Mouse (Mus musculus) common myeloid progenitor, adult 5-6 weeks (primary cell): ENCODE measurements around the gene Tmem132d. TPM values are rescaled to one million over a fixed set of nuclear protein-coding genes. Genes with fewer than 3 reads are reported as not detected.
"Not testable (repeated sequence)": the region's sequence is repeated elsewhere in the genome, so short reads cannot be mapped to it uniquely, and the experiment has no call there.

Experiments
- ATAC-seq: replicated peaks from 2 replicates; pipeline ENCODE4 v1.8.0; 2016; ENCODE audit warnings: low read depth, mild to moderate bottlenecking, moderate TSS enrichment, inconsistent platforms; ENCODE audit not compliant: poor library complexity, severe bottlenecking
- total RNA-seq: library from RNA; stranded (forward); fragments of 200-1000, 187-1606 nt; gene quantifications from 2 replicates; pipeline ENCODE4 v1.2.3, GENCODE M21; 2017

The Tmem132d gene
- total RNA-seq, 1 experiment from 2014 or later: not detected

DNA sequence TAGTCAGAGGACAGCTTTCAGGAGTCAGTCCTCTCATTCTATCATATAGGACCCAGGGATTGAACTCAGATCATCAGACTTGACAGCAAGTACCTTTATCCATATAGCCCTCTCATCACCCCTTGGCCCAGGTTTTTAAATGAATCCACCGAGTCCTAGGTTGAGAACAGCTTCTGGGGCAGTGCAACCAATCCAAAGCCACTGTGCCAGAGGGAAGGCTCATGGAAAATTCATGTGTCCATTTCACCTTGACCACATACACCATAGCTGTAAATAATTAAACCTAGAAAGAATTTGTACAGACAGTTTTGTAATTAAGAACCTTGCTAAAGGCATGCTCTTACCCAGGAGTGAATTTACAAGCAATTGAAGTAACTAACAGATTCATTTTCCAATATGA is 580.6 kb downstream of the Tmem132d start:
- ATAC-seq: no peak

DNA sequence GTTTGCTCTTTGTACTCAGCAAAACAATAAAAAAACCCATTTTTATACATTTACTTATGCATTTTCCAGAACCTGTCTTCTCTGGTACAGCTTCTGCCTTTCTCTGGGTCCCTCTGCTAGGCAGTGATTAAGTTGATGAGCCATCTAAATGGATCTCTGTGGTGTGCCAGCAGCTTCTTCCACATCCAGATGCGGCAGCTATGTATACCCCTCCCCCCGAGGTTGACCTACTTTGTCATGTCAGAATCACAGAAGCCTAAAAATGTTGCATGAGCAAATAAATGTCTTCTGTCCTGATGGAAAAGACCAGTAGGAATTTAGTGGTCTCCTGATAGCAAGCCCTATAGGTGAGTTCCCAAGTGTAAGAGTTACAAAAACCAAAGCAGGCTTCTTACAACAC is 601.1 kb downstream of the Tmem132d start:
- no peak for ATAC-seq

DNA sequence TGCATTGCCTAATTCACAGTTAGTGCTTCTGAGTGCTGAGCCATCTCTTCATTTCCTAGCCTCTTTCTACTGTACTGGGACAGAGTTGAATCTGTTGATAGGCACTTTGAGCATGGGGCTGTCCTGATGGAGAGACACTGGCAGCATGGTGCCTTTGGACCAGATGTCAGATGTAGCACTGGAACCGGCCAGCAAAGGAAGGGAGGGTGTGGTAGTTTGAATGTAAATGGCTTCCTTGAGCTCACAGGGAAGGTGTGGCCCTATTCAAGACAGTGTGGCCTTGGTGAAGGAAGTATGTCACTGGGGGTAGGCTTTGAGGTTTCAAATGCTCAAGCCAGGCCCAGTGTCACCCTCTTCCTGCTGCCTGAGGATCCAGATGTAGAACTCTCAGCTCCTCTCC is 602.0 kb downstream of the Tmem132d start:
- ATAC-seq: no peak

DNA sequence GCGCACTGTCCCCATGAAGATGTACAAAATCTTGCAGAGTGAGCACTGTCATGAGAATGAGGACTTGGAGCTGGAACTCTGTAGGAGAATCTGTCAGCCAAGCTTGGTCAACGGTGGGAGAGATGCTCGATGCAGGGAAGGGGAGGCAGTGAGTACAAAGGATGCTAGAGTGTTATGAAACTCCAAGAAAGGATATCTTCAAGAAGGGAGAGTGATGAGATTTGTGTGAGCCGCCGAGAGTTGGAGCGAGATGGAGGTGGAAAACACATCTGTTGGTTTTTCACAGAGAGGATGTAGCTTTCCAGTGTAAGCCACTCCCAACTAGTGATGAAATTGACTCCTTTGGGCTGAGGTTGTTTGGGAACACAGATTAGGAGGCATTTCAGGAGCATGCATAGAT is 604.1 kb downstream of the Tmem132d start:
- ATAC-seq: no peak

DNA sequence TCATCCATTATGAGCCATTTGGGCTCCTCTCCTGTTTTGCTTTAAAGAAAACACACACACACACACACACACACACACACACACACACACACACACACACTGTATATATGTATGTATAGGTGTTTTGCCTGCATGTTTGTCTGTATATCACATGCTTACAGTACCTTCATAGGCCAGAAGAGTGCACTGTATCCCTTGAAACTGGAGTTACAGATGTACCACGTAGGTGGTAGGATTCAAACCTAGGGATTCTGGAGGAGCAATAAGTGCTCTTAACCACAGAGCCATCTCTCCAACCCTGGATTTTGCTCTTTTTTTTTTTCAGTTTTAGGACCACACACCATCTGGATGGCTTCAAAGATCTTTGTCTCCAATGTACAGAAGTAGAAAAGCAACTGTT is 610.9 kb downstream of the Tmem132d start:
- no peak for ATAC-seq

DNA sequence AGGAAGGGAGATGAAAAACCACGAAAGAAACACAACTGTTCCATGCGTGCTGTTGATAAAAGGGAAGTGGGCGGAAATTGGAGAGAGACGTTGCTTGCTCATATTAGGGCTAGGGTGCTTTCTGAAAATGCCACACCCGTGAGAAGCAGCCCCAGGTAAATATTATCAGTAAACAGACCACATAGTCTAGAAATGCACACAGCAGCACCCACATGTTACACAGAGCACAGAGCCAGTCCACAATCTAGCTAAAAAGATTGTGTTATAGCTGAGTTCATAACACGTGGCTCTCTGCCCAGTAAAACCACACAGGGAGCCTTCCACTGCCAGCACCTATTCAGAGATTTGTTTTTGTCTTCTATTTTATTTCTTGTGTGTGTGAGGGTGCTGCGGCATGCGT is 617.6 kb downstream of the Tmem132d start:
- ATAC-seq: no peak

DNA sequence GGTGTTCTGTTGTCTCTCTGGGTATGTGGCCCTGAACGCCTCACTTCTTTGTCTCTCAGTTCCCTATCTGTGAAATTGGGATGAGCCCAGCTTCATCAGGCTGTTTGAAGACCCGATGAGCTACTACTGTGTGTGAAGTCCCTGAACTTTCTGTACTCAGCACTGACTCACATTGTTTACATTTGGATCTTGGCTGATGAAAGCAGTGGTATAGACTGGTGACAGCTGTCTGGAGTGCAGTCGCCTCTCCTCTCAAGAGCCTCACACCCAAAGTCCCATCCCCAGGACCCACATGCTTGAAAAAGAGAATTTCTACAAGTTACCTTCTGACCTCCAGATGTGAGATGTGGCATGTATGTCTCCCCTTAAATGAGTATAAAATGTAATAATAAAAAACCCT is 625.5 kb downstream of the Tmem132d start:
- ATAC-seq: no peak

DNA sequence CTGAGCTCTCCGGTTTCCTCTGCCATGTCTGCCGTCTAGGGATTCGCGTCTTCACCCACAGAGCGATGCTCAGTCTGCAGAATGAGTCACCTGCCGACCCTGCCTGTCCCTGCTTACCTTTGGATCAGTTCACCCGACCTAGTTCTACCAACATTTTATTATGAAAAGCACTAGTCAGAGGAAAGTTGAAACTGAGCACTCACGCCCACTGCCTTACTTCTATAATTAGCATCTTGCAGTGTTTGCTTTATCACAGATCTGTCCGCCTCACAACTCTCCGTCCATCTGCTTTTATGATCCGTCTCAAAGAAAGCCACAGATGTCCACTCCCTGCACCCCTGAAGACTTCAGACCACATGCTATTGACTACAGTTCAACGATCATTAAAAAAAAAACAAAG is 626.0 kb downstream of the Tmem132d start:
- no peak for ATAC-seq

DNA sequence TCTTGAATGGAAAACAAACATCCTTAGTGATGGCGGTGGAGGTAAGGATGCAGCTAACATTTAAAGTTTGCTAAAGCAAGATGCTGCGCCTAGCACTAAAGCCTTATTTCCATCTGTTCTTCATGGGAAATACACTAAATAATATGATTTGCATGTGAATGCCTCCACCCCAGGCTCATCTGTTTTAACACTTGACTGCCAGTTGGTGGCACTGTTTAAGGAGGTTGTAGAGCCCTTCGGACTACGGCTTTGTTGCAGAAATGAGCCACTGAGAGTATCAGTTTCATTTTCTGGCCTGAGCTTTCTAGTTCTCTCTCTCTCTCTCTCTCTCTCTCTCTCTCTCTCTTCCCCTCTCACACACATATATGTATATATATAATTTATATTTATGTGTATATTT is 632.0 kb downstream of the Tmem132d start:
- ATAC-seq: no peak

DNA sequence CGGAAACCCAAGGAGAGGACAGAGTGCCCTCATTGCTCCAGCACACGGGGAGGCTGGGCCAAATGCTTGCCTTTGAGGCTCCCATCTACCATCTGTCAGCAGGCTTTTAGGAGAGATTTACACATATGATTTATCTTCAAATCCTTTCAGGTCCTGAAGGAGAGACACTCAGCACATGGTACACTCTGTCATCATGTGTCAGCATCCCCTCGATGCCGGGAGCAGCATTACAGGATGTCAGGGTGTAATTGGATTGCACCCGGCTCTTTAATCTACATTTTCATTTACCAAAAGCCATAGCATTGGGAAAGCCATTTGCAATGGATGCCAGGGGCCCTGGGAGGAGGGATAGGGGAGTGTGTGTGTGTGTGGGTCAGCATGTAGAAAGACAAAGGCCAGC is 651.7 kb downstream of the Tmem132d start:
- ATAC-seq: no peak

DNA sequence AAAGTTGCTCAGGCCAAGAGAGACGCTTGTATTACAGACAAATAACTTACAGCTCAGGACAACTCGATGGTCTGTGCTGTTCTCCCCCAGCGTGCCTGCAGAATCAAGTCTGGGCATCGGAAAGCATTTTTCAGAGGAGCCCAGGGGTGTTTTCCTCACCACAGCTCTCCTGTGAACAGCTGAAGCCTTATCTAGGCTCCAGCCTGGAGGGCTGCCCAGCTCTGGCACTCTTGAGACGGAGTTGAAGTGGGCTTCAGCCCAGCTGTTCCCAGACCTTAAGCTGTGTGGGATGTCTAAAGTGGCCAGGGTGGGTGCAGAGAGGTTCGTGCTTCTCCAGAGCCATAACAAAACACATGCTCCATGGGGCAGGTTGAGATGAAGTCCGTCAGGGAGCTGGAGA is 657.1 kb downstream of the Tmem132d start:
- no peak for ATAC-seq

DNA sequence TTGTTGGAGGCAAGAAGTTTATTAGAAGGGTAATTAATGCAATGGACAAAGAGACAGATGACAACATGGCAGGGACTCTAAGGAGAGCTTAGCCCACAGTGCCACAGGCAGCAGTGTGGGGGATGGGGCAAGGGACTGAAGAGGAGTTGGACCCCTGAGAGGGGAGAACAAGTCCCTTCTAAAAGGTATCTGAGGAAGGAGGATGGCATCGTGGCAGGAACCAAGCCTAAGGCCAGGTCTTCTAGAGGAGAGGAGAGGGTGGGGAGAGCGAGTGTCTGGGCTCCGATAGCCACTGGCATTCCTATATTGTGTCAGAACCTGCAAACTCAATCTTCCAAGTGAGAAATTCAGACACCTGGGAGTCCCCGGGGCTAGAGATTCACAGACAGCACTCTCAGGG is 674.3 kb downstream of the Tmem132d start:
- ATAC-seq: no peak

DNA sequence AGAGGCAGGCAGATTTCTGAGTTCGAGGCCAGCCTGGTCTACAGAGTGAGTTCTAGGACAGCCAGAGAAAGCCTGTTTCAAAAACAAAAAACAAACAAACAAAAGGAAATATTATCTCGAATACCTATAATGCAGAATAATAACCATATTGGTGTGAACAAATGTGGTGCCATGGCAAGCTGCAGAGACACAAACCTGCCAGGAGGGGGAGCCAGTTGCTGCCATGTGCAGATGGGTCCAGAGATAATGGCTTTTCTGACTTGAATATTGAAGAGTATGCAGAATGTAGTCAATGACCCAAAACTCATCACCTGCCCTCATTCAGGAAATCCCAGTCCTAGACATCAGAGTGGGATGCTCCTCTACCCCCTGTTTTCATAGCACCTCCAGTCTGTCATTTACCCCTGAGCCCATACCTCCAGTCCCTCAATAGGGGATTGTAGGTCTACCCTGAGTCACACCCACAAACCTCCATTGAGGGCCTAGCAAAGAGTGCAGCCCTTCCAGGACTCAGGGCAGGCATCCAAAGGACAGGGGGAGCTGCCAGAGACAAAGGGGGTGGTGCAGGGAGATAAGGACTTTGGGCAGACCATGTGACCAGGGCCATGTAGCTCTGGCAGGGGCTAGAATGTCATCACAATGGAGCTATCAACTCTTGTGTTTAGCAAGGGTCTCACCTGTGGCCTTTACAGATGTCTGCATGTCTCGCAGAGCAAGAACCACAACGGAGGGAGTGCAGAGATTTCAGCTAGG is 676.0 kb downstream of the Tmem132d start:
- ATAC-seq: peak; percentile 32; the same call in 1 of the 2 replicates

DNA sequence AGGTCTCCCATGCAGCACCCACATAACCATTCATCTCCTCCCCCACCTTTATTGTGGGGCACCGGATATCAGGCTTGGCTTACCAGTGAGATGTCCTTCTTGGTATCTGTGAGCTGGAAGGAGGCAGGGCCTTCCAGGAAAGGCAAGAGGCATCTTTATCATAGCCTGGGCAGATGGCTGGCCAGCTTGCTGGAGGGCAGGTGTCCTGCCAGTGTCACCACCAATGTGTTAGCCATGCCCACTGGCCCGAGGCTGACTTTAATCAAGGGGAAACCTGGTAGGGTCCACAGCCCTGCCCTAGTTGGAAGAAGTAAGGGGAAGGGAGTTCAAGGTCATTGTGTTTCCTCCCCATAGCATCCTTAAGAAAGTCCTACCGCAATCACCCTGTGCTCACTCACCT is 676.9 kb downstream of the Tmem132d start:
- ATAC-seq: no peak

DNA sequence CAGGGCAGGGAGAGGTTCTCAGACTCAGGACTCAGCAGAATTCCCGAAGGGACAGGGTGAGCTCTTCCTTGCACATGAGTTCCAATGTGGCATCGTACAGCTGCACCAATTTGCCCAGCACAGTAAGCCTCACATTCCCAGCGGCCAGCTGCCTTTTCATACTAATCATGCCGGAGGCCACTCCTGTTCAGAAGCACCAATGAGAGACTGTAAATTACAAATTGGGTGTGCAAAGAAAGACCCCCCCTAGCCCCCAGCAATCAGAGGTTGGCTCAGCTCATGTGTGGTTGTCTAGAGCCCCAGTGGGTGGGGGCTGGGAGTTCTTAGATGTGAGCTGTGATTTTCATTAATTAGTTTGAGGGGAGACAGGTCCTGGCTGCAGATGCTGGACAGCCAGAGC is 677.3 kb downstream of the Tmem132d start:
- ATAC-seq: no peak

DNA sequence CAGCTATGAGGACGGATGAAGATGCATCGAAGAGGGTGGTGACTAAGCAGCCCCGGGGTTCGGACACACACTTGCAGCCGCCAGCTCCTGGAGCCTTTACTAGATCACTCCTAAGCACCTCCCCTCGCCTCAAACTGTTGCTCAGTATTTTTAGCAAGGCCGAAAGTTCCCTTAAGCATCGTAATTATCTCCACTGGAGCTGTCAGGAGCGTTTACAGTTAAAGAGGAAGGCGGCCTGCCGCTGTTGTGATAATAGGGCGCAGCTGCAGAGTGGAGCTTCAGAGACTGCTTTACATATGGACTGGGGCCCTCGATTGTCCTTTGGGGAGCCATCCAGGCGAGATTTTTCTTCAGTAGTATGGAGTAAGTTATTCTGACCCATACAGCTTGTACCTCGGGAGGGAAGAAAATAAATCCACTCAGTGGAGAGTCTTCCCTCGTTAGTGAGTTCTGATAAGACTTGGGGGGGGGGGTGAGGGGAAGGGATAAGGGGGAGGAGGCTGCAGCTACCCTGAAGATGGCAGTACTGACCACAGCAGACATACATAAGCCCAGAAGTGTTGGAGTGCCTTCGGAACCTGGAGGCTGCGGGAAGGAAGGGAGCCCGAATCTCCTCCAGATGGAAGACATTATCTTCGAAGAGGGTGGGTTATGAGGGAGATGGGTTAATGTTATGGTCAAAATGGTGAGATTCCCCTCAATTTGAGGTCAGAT is 681.5 kb downstream of the Tmem132d start:
- ATAC-seq: peak; percentile 58

DNA sequence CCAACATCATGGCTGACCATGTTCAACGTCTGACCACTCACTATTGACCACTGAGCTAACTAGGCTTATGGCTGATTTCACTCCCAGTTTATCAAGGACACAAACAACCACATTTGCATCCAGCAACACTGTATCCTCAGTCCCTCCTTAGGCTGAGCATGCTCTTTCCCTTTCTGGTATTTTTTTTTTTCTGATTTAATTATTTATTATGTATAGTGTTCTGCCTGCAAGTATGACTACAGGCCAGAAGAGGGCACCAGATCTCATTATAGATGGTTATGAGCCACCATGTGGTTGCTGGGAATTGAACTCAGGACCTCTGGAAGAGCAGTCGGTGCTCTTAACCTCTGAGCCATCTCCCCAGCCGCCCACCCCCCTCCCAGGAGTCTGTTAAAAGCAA is 683.3 kb downstream of the Tmem132d start:
- not testable (repeated sequence) for ATAC-seq

DNA sequence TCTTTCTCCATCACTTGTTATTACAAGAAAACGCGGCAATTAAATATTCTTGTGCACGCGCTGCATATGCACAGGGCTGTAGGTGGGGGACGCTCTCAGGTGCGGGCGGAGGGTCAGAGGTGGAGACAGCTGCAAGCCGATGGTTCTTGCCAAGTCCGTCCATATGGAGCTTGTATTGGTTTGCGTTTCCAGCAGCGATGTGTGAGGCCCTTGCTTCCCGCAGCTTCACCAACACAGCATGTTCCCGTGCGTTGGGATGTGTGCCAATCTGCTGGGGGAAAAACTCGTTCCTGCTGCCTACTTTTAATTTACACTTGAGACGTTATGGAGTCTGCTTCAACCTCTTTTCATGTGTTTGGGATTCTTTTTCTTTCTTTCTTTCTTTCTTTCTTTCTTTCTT is 691.5 kb downstream of the Tmem132d start:
- no peak for ATAC-seq
